ENCODE assay signal across 8 mouse cellular contexts in genomic region chr19:42085690-42086089, GRCm38 (mm10). TPM values are rescaled to one million over a fixed set of nuclear protein-coding genes. Genes with fewer than 3 reads are reported as not detected.
A peak's percentile ranks its signal among the peaks of the same experiment; 100 is the strongest.
DNase-seq lines count a peak whose midpoint lies in the region; ATAC-seq and TF ChIP-seq lines count a peak whose summit lies in the region.

No protein-coding gene starts in this region.

- H3K27me3 ChIP-seq in limb, embryonic 10.5 days (ENCODE audit: low read depth, poor library complexity, severe bottlenecking): no peaks in the 10 kb centered on the region
- H3K27me3 ChIP-seq in neural tube, embryonic 14.5 days (ENCODE audit: control insufficient read depth, insufficient read depth, low read length): no peaks in the 10 kb centered on the region; the same call in 1 of the 2 replicates

- H3K9ac ChIP-seq in neural tube, embryonic 14.5 days (replicated peaks; ENCODE audit: low read depth, low read length): peak overlapping the region; percentile 73

- TF ChIP-seq POLR2A in embryonic fibroblast, embryonic 13.5 days (IDR thresholded peaks at IDR 0.05; ENCODE audit: low read depth, low read length): no peak

- H3K4me3 ChIP-seq in layer of hippocampus, adult 2 months: peak overlapping the region; percentile 92
- H3K4me3 ChIP-seq in embryonic fibroblast, embryonic 13.5 days (ENCODE audit: insufficient read depth, low read length): peak overlapping the region; percentile 77
- peak overlapping the region; percentile 75 for H3K4me3 ChIP-seq in limb, embryonic 10.5 days
- H3K4me3 ChIP-seq in neural tube, embryonic 14.5 days (ENCODE audit: low read depth, low read length): peak overlapping the region; percentile 72

- H3K27ac ChIP-seq in layer of hippocampus, adult 2 months: peak overlapping the region; percentile 90
- no peak overlapping the region for H3K27ac ChIP-seq in embryonic fibroblast, embryonic 13.5 days (ENCODE audit: insufficient read depth, low read length)
- H3K27ac ChIP-seq in limb, embryonic 10.5 days: peak overlapping the region; percentile 89
- H3K27ac ChIP-seq in neural tube, embryonic 14.5 days (ENCODE audit: low read depth, low read length): peak overlapping the region; percentile 62

- peaks cover 4% of the 10 kb centered on the region; the same call in 1 of the 2 replicates for H3K4me1 ChIP-seq in embryonic fibroblast, embryonic 13.5 days (ENCODE audit: control insufficient read depth, insufficient read depth, low read length)
- peaks cover 20% of the 10 kb centered on the region for H3K4me1 ChIP-seq in limb, embryonic 10.5 days
- peaks cover 3% of the 10 kb centered on the region; the same call in 1 of the 2 replicates for H3K4me1 ChIP-seq in neural tube, embryonic 14.5 days (ENCODE audit: control insufficient read depth, insufficient read depth, low read length)

- no peaks in the 10 kb centered on the region for H3K9me3 ChIP-seq in limb, embryonic 10.5 days (replicated peaks)
- H3K9me3 ChIP-seq in neural tube, embryonic 14.5 days (ENCODE audit: control insufficient read depth, low read length): no peaks in the 10 kb centered on the region

- ATAC-seq in neural tube, embryonic 14.5 days (ENCODE audit: low read depth): no peak

- no peaks in the 10 kb centered on the region for H3K36me3 ChIP-seq in limb, embryonic 10.5 days
- no peaks in the 10 kb centered on the region for H3K36me3 ChIP-seq in neural tube, embryonic 14.5 days (ENCODE audit: control insufficient read depth, insufficient read depth, low read length)

- 9% methylated on average over 10 of the region's 10 CpGs for WGBS in limb, embryonic 10.5 days
- 6% methylated on average over 10 of the region's 10 CpGs for WGBS in neural tube, embryonic 14.5 days

- peak overlapping the region; percentile 66 for H3K4me2 ChIP-seq in neural tube, embryonic 14.5 days (ENCODE audit: low read depth, low read length)

- DNase-seq in layer of hippocampus, adult 2 months (ENCODE audit: low spot score in 2 of 2): no peak
- no peak for DNase-seq in layer of hippocampus, adult 8-10 months (ENCODE audit: low spot score in 2 of 2)
- no peak for DNase-seq in limb, embryonic 10.5 days (ENCODE audit: low spot score)
- DNase-seq in right cerebral cortex, postnatal 25 days: no peak
- no peak for DNase-seq in thymus, postnatal 14 days
- no peak for DNase-seq in gastrocnemius, postnatal 36 days

- intact Hi-C loops in gastrocnemius, postnatal 36 days (cut with DNase I): no loop called here

- no peak for TF ChIP-seq CTCF in layer of hippocampus, adult 2 months (conservative IDR thresholded peaks at IDR 0.05)
- TF ChIP-seq CTCF in embryonic fibroblast, embryonic 13.5 days (IDR thresholded peaks at IDR 0.05; ENCODE audit: borderline replicate concordance, insufficient read depth, low read length): no peak

RNA-seq across cellular contexts. Expression of gene Morn4, which starts 0.5 kb away (rescaled TPM):
- 10 to 100 TPM; 65.6 to 67.0 TPM for total RNA-seq in layer of hippocampus, adult 2 months (2021)
- 10 to 100 TPM; 59.1 to 70.6 (median 64.3) TPM for total RNA-seq in layer of hippocampus, adult 8-10 months (2022)
- 8.2 and 9.6 TPM in 2 replicates for polyA plus RNA-seq in embryonic fibroblast, embryonic 13.5 days (2011; ENCODE audit: insufficient read length, low read depth, missing spikeins)
- 43.6 and 49.0 TPM in 2 replicates for polyA plus RNA-seq in limb, embryonic 10.5 days (2016; fragmentation: Nextera tagmentation; extraction: Ambion mirVana)
- polyA plus RNA-seq in neural tube, embryonic 14.5 days (2014; fragmentation: Nextera tagmentation; extraction: Ambion mirVana): 118 and 131 TPM in 2 replicates
- 1 to 10 TPM; 2.1 to 2.6 TPM for total RNA-seq in gastrocnemius, postnatal 36 days (2021)

RNA-seq across cellular contexts. Expression of gene Pi4k2a, which starts 4.6 kb away (rescaled TPM):
- total RNA-seq in layer of hippocampus, adult 2 months (2021): 10 to 100 TPM; 62.5 to 68.2 TPM
- 10 to 100 TPM; 64.8 to 71.3 (median 69.0) TPM for total RNA-seq in layer of hippocampus, adult 8-10 months (2022)
- polyA plus RNA-seq in embryonic fibroblast, embryonic 13.5 days (2011; ENCODE audit: insufficient read length, low read depth, missing spikeins): 25.6 and 27.7 TPM in 2 replicates
- 31.9 and 33.0 TPM in 2 replicates for polyA plus RNA-seq in limb, embryonic 10.5 days (2016; fragmentation: Nextera tagmentation; extraction: Ambion mirVana)
- 35.3 and 40.7 TPM in 2 replicates for polyA plus RNA-seq in neural tube, embryonic 14.5 days (2014; fragmentation: Nextera tagmentation; extraction: Ambion mirVana)
- total RNA-seq in gastrocnemius, postnatal 36 days (2021): 10 to 100 TPM; 11.0 to 14.1 TPM

RNA-seq across cellular contexts. Expression of gene 4933411K16Rik, which starts 33.6 kb away (rescaled TPM):
- total RNA-seq in layer of hippocampus, adult 2 months (2021): 1 to 10 TPM; 1.6 to 1.9 TPM
- 1 to 10 TPM; 1.7 to 2.7 (median 2.1) TPM for total RNA-seq in layer of hippocampus, adult 8-10 months (2022)
- 0.51 TPM in 1 of 2 replicates, not detected in the other for polyA plus RNA-seq in embryonic fibroblast, embryonic 13.5 days (2011; ENCODE audit: insufficient read length, low read depth, missing spikeins)
- polyA plus RNA-seq in limb, embryonic 10.5 days (2016; fragmentation: Nextera tagmentation; extraction: Ambion mirVana): 0.24 TPM in 1 of 2 replicates, not detected in the other
- polyA plus RNA-seq in neural tube, embryonic 14.5 days (2014; fragmentation: Nextera tagmentation; extraction: Ambion mirVana): 0.15 TPM in 1 of 2 replicates, not detected in the other
- under 1 TPM; 0.30 to 0.38 TPM for total RNA-seq in gastrocnemius, postnatal 36 days (2021)

RNA-seq across cellular contexts. Expression of gene Hoga1, which starts 40.3 kb away (rescaled TPM):
- total RNA-seq in layer of hippocampus, adult 2 months (2021): 1 to 10 TPM; 7.4 to 8.6 TPM
- 10 to 100 TPM in 1 of 4 experiments, 1 to 10 TPM in 3; 7.2 to 11.6 (median 8.9) TPM for total RNA-seq in layer of hippocampus, adult 8-10 months (2022)
- polyA plus RNA-seq in embryonic fibroblast, embryonic 13.5 days (2011; ENCODE audit: insufficient read length, low read depth, missing spikeins): 1.3 and 1.7 TPM in 2 replicates
- 1.1 and 1.3 TPM in 2 replicates for polyA plus RNA-seq in limb, embryonic 10.5 days (2016; fragmentation: Nextera tagmentation; extraction: Ambion mirVana)
- 1.3 and 1.7 TPM in 2 replicates for polyA plus RNA-seq in neural tube, embryonic 14.5 days (2014; fragmentation: Nextera tagmentation; extraction: Ambion mirVana)
- total RNA-seq in gastrocnemius, postnatal 36 days (2021): 1 to 10 TPM; 2.9 to 3.7 TPM

RNA-seq across cellular contexts. Expression of gene Avpi1, which starts 43.2 kb away (rescaled TPM):
- total RNA-seq in layer of hippocampus, adult 2 months (2021): 10 to 100 TPM; 18.0 to 20.7 TPM
- total RNA-seq in layer of hippocampus, adult 8-10 months (2022): 10 to 100 TPM; 18.1 to 24.6 (median 21.4) TPM
- polyA plus RNA-seq in embryonic fibroblast, embryonic 13.5 days (2011; ENCODE audit: insufficient read length, low read depth, missing spikeins): 18.4 TPM in 2 replicates
- polyA plus RNA-seq in limb, embryonic 10.5 days (2016; fragmentation: Nextera tagmentation; extraction: Ambion mirVana): 22.1 and 25.0 TPM in 2 replicates
- 9.4 and 10.8 TPM in 2 replicates for polyA plus RNA-seq in neural tube, embryonic 14.5 days (2014; fragmentation: Nextera tagmentation; extraction: Ambion mirVana)
- 10 to 100 TPM in 1 of 2 experiments, 1 to 10 TPM in 1; 7.5 to 10.5 TPM for total RNA-seq in gastrocnemius, postnatal 36 days (2021)

Comparison
In these comparisons a context has a peak if more than half of its experiments do, and no peak if none do; other contexts are left out.
1. RNA of gene Morn4, which starts 0.5 kb away (total RNA-seq): 59.1 to 70.6 TPM in layer of hippocampus, adult 8-10 months and 65.6 to 67.0 TPM in layer of hippocampus, adult 2 months; 2.1 to 2.6 TPM in gastrocnemius, postnatal 36 days; every median in the first group is over 10 times any median in the second.
2. RNA of gene Pi4k2a, which starts 4.6 kb away (total RNA-seq): 64.8 to 71.3 TPM in layer of hippocampus, adult 8-10 months and 62.5 to 68.2 TPM in layer of hippocampus, adult 2 months; 11.0 to 14.1 TPM in gastrocnemius, postnatal 36 days; every median in the first group is over 4 times any median in the second.
3. Peak in every context shown above with its lines, with median percentiles within 50 percentile points of each other: H3K4me3 ChIP-seq.